Mouse (Mus musculus): ENCODE data around the gene Tarbp1.

GRCm38 (mm10) chr8:126516620-126517577 lies 42.0 kb upstream of the Tarbp1 start:
- TF ChIP-seq CTCF (conservative IDR thresholded peaks at IDR 0.05; ENCODE audit: low read length), result no peak
- TF ChIP-seq POU5F1 (IDR thresholded peaks at IDR 0.05; ENCODE audit: borderline replicate concordance, low read length), result no peak

Data from E14TG2a.4 (cell line).